Mouse (Mus musculus) kidney, adult 8-10 months (tissue): ENCODE measurements at regions not wholly inside any gene's neighbourhood (a gene's known extent, or its start where the extent isn't known, plus 50 kb on each side); places are given as distances from the start of the nearest gene placed in this dataset.
A peak's percentile ranks its signal among the peaks of the same experiment; 100 is the strongest.

ENCODE experiments used
- DNase-seq, 2 experiments: peaks; one replicate each; pipeline ENCODE4 v3.0.0; 2022

DNA sequence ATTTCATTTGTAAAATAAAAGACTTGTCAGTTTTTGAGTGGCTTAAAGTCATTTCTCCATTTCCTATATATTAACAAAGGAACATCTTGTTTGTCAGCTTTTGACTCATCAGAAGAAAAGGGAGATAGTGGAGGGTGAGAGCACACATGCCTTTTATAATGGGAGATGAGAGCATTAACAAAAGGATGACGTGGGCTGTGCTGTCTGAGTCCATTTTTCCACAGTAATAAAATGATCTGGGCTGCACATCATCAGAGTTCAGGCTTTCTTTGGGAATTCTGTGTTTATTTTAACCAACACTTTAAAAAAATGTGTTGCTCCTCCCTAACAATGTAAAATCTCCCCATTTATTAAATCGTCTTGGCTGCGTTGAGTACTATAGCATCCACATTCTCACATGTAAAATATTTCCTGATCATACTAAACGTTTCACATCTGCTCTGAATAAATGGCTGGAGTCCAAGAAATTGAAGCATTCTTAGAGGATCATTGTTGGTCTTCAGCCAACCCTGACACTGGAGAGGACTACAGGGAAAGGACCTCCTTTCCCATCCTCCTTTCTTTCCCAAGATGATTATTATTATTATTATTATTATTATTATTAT lies 458.5 kb upstream of the Jag1 start:
- no peak for DNase-seq

DNA sequence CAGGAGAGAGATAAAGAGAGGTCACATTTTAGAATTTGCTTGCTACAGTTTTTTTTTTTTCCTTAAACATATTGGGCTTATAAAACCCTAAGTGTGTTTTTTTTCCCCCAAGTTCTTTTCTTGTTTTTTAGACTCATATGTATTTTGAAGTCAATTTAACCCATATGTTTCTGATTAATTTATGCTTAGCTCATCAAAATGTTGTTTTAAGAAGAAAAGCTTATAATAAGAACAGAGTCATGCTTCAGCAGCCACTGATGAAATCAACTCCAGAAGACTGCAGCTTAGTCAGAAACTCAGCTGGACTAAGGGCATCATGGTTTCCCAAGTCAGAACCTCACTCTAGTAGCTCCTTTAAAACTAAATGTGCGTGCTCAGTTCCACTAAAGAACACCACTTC lies 454.7 kb upstream of the Jag1 start:
- DNase-seq = no peak

DNA sequence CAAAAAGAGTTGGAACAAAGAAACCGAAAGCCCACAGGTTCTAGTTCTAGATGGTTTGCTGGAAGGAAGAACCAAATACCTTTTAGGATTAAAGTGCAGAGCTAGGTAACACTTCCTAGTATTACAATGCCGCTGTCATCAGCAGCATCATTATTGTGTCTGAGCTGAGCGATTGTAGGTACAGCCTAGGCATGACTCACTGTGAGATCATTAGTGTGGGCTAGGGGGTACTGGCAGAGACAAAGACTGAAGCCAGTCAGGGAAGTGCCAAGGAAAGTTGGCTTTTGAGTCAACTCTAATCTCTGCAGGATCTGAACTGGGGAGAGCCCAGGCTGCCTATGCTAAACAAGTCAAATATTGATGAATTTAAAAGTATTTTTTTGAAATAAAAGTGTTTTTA lies 450.2 kb upstream of the Jag1 start:
- no peak for DNase-seq

DNA sequence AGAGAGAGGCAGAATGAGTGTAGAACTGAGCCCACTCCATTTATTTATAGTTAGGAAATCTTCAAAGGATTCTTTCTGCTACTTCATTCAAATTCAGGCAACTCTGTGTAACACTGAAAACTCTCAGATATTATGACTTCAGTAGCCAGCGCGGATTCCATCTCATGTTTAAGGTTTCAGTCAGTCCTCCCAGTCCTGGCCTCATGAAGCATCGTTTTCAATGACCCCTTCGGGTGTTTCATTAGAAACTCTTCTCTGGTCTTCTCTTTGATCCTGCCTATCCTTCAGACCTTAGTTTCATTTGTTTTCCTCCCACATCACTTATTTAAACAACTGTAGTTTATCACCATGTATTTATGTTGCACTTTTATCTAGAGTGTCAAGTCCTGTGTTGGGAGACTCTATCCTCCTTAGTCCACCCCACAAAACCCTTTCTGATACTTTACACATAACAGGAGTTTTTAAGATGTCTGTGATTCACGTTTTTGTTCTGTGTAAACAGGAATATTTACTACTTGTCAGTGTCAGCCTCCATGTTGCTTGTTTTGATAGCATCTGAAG lies 447.7 kb upstream of the Jag1 start:
- no peak for DNase-seq

DNA sequence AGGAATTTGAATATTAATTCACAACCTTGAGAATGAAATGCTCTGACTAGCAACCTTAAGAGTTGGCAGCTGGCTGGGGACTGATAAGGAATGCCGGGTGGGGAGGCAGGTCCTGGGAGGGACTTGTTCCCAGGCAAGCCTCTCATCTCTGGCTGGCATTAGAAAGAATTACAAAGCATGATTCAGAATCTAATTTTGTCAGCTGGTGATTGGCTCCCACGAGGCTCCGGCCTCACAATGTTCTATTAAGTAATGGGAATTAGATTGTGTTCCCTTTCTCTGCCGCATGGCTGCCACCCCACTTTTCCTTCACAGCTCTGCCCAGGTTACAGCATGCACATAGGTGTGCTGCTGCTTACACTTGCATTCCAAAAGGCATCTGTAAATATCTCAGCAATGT lies 443.9 kb upstream of the Jag1 start:
- no peak for DNase-seq

DNA sequence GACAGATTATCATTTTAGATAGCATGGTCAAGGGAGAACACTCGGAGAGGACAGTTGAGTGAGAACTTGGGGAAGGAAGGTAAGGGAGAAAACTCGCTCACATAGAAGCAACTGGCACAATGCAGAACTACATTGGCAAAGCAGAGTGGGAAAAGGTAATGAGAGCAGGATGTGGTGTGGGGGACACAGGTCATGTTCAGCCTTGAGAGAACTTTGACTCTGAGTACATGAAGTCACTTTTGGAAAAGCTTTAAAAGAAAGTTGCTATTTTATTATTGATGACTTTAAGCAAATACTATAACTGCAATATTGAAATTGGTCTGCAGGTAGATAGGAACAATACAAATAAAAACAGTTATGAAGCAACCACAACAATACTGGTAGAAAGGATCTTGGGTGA lies 437.4 kb upstream of the Jag1 start:
- DNase-seq = no peak

GRCm38 (mm10) chr2:137536581-137536980 lies 420.1 kb upstream of the Jag1 start:
- DNase-seq = no peak

DNA sequence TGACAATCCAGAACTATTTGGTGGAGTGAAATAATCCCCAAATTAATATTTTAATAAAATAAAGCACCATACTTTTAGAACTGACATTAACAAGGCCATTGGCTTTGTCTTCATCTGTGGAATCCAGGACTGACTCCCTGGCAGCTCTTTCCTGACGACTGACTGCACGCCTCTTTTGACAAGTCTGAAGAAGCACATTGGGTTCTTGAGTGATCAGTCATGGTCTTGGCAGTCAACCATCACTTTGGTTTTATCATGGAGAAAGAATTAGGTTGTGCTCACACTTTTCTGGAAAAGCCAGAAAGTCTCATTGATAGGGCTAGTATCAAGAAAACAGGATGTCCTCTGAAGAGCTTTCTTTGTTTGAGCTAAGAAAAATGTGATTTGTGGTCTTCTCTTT lies 399.8 kb upstream of the Jag1 start:
- no peak for DNase-seq

GRCm38 (mm10) chr2:137515043-137515442 lies 398.6 kb upstream of the Jag1 start:
- DNase-seq = no peak

DNA sequence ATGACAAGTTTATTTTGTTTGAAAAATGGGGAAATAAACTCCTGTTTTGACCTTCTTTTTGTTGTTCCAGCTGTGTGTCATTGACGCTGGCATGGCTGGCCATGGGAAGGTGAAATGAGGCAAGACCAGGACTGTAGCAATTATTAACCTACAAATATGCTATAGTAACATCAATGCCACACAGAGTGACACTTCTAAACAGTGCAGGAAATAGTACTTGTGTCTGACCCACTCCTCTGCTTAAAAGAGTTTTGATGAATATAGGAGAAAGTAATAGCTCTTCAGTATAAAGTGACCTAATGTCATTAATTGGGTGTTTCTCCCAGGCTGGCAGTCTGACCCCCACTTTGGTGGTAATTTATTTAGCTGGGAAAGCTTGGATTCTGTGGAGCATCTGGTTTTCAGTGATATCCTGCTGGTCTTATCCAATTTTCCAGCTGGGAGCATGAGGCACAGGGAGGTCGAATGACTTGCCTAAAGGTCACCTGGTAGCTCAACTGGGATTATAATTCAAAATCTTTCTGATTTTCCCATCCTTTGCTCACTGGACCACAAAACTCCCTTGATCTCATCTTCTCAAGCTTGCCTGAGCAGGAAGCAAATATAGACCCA lies 397.6 kb upstream of the Jag1 start:
- no peak for DNase-seq

- DNase-seq = no peak
These were observed 394.3 kb upstream of the Jag1 start for GRCm38 (mm10) chr2:137510671-137511235.

- DNase-seq = no peak
These were observed 384.8 kb upstream of the Jag1 start for GRCm38 (mm10) chr2:137501236-137501635.

GRCm38 (mm10) chr2:137497616-137498015 lies 381.2 kb upstream of the Jag1 start:
- DNase-seq = peak in 1 of 2 experiments; percentile 53

DNA sequence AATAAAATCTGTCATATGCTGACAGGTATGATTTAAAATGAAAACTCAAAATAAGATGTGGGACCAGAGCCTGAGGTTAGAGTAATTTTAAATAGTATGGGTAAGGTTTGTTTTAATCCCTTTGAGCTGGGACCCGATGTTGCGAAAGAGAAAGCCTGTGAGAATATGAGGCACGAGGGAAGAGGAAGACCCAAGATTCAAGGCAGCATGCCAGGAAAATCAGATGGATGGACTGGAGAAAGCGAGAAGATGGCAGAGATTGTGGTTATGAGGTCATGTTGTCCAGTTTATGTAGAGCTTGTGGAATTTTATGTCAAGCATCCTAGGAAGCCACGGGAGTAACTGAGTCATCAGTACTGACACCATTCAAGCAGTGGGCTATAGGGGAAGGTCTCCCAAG lies 377.2 kb upstream of the Jag1 start:
- no peak for DNase-seq

- DNase-seq = no peak
These were observed 372.8 kb upstream of the Jag1 start for GRCm38 (mm10) chr2:137489181-137489682.

DNA sequence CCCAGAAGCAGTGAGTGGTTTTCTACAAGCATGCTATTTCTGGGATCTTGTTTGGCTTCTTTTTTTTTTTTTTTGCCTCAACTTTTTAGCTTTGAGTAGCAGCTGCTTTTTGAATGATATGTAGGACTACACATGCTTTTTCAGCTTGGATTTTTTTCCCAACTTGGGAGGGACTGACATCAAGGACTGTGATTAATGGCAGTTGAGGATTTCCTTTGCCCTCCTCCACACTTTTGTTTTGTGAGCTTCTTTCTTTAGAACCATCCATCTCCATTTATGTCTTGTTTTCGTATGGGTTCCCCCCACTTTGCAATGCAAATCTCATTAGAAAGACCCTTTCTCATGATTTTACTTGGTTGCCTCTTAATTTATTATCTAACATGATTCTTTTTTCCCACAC lies 352.3 kb upstream of the Jag1 start:
- DNase-seq = no peak

DNA sequence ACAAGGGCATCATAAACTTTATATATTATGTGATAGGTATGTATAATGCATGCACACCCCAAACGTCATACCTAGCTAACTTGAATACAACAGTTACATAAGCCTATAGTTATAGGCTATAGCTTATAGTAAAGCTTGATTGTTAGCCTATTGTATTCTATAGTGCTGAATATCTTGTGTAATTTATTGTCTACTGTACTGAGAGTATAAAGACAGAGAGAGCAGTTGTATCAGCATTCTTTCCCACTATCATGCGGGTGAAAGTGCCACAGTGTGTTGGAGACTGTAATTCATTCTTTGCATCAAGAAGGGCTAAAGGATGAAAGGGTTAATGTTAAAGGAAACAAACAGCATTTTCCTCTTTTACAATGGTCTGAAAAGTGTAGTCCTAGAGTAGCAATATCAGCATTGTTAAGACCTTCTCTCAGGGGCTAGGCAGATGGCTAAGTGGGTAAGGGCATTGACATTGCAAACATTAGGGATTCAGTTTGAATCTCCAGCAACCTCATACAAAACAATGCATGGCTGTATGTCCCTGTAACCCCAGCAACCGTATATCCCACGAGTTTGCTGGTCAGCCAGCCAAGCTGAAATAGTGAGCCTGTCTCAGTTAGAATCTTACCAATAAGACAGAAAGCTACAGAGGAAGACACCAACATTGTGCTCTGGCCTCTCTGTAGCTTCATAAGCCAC lies 340.8 kb upstream of the Jag1 start:
- DNase-seq = no peak

GRCm38 (mm10) chr2:137456436-137456835 lies 340.0 kb upstream of the Jag1 start:
- DNase-seq = no peak

DNA sequence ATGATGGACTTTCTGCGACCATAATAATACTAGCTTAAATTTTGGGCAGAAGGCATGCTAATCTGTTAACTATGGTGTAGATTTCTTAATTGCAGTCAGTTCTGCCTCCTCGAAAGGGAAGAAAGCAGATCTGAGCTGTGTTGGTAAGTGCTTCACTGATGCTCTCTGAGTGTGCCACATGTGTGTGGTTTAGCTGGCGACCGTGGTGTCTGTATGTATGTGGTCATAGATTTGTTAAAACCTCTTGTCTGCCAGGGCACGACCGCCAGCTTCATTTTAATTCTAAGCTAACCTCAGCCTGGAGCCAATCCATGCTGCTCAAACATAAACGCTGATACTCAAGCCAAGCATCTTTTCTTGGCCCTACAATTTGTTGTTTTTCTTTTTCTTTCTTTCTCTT lies 330.5 kb upstream of the Jag1 start:
- DNase-seq = no peak

DNA sequence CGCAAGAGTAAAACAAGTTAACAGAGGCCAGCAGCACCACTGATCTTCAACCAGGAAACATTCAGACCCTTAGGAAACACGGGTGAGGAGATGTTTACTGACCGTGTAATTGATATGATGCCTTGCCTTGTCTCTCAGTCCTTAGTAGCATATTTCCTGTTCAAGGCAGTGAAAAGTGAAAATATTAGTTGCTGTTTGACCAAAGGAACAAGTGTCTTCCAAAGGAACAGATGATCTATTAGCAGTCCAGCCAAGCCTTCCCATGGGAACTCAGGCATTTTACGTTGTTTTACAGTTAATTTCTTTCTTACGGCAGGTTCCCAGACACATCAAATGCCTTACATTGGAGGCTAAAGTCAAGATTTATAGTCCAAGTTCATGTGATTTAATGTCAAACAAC lies 321.3 kb upstream of the Jag1 start:
- DNase-seq = no peak

DNA sequence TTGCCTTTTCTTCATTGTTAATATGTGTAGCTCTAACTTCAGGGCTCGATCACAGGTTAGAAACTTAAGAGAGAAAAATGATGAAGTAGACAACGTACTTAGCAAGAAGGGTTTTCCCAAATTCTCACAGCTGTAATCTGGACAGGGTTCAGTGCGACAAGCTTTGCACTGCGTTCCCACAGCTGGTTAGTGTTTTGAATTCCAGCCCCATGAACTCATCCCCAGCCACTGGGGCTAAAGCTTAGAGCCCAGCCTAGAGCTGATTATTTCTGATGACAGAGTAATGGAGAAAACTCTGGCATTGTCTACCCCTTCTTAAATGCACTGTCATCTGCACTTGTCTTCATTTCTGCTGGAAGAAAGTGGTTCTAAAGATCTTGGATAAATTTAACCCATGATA lies 319.7 kb upstream of the Jag1 start:
- DNase-seq = no peak

- peak in 1 of 2 experiments; percentile 17 for DNase-seq
These were observed 306.2 kb upstream of the Jag1 start for GRCm38 (mm10) chr2:137422656-137423055.

- peak; percentile 24 to 33 for DNase-seq
These were observed 303.2 kb upstream of the Jag1 start for GRCm38 (mm10) chr2:137419678-137420077.

DNA sequence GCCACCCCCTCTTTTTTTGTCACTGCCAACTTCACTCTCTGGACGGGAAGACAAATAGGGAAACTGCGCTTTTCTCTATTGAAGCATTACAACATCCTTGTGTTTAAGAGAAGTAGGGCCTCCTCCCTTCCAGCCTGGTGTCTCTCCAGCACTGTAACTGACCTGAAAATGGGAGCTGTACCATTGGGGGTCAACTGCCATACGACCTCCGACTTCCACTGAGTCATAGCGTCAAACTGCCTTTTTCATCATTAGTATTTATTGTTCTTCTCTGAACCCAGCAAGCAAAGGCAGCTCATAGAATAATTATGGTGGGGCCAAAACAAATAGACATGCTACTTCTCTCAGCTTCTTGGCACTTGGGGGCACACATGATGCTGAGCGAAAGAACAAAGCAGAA lies 301.2 kb upstream of the Jag1 start:
- no peak for DNase-seq
